Mouse (Mus musculus): ENCODE measurements around the gene Pcnt.

The Pcnt gene

GRCm38 (mm10) chr10:76416811-76417210 lies 25.8 kb downstream of the Pcnt start:
- in situ Hi-C loops (cut with MboI, MseI), result no loop called here

GRCm38 (mm10) chr10:76408520-76408919 lies 34.1 kb downstream of the Pcnt start:
- in situ Hi-C loops (cut with MboI, MseI), result no loop called here

- in situ Hi-C loops (cut with MboI, MseI), result no loop called here
Observed at GRCm38 (mm10) chr10:76392596-76392995, 50.0 kb downstream of the Pcnt start.

GRCm38 (mm10) chr10:76391786-76392185 lies 50.8 kb downstream of the Pcnt start:
- in situ Hi-C loops (cut with MboI, MseI), result no loop called here

- in situ Hi-C loops (cut with MboI, MseI), result no loop called here
Observed at GRCm38 (mm10) chr10:76391166-76391565, 51.4 kb downstream of the Pcnt start.

GRCm38 (mm10) chr10:76374981-76375380 lies 67.6 kb downstream of the Pcnt start:
- in situ Hi-C loops (cut with MboI, MseI), result loop anchor here in 1 of 2 experiments (10.0 kb wide), 1 partner anchor 1330 kb away; no protein-coding TSS in a partner anchor

- in situ Hi-C loops (cut with MboI, MseI), result loop anchor here in 1 of 2 experiments (10.0 kb wide), 1 partner anchor 1327 kb away; no protein-coding TSS in a partner anchor
Observed at GRCm38 (mm10) chr10:76371736-76372135, 70.8 kb downstream of the Pcnt start.

- in situ Hi-C loops (cut with MboI, MseI), result no loop called here
Observed at GRCm38 (mm10) chr10:76368766-76369165, 73.8 kb downstream of the Pcnt start.

- in situ Hi-C loops (cut with MboI, MseI), result no loop called here
Observed at GRCm38 (mm10) chr10:76363233-76363632, 79.4 kb downstream of the Pcnt start.

GRCm38 (mm10) chr10:76358468-76358867 lies 84.1 kb downstream of the Pcnt start:
- in situ Hi-C loops (cut with MboI, MseI), result no loop called here

GRCm38 (mm10) chr10:76357286-76357875 lies 85.2 kb downstream of the Pcnt start:
- in situ Hi-C loops (cut with MboI, MseI), result no loop called here

- in situ Hi-C loops (cut with MboI, MseI), result no loop called here
Observed at GRCm38 (mm10) chr10:76354974-76355373, 87.6 kb downstream of the Pcnt start.

GRCm38 (mm10) chr10:76353986-76354385 lies 88.6 kb downstream of the Pcnt start:
- in situ Hi-C loops (cut with MboI, MseI), result no loop called here

GRCm38 (mm10) chr10:76351953-76352352 lies 90.6 kb downstream of the Pcnt start:
- in situ Hi-C loops (cut with MboI, MseI), result no loop called here

- in situ Hi-C loops (cut with MboI, MseI), result no loop called here
Observed at GRCm38 (mm10) chr10:76346589-76346988, 96.0 kb downstream of the Pcnt start.

GRCm38 (mm10) chr10:76346043-76346491 lies 96.5 kb downstream of the Pcnt start:
- in situ Hi-C loops (cut with MboI, MseI), result no loop called here

- in situ Hi-C loops (cut with MboI, MseI), result no loop called here
Observed at GRCm38 (mm10) chr10:76345540-76345902, 97.1 kb downstream of the Pcnt start.

- in situ Hi-C loops (cut with MboI, MseI), result no loop called here
Observed at GRCm38 (mm10) chr10:76344711-76345539, 97.7 kb downstream of the Pcnt start, which contains the start of gene Dip2a. TSS of gene Dip2a (minus strand) at chr10:76345291.

GRCm38 (mm10) chr10:76334350-76334749 lies 108.2 kb downstream of the Pcnt start:
- in situ Hi-C loops (cut with MboI, MseI), result no loop called here

- in situ Hi-C loops (cut with MboI, MseI), result no loop called here
Observed at GRCm38 (mm10) chr10:76332040-76332439, 110.5 kb downstream of the Pcnt start.

GRCm38 (mm10) chr10:76329093-76329492 lies 113.5 kb downstream of the Pcnt start:
- in situ Hi-C loops (cut with MboI, MseI), result no loop called here

- in situ Hi-C loops (cut with MboI, MseI), result no loop called here
Observed at GRCm38 (mm10) chr10:76328574-76328973, 114.0 kb downstream of the Pcnt start.
